Mouse (Mus musculus): ENCODE results near the gene Wdr89.

GRCm38 (mm10) chr12:75668221-75668620, 1.1 kb downstream of the Wdr89 start:
- TF ChIP-seq GATA1 (IDR thresholded peaks at IDR 0.05; ENCODE audit: low read length) (no peak), TAL1 (IDR thresholded peaks at IDR 0.05; ENCODE audit: low read length) (no peak)
